Mouse (Mus musculus): ENCODE measurements around the gene Hdac9. TPM values are rescaled to one million over a fixed set of nuclear protein-coding genes. Genes with fewer than 3 reads are reported as not detected.

The Hdac9 gene
- total and polyA plus RNA-seq, 2 experiments from 2014 or later = 15.6 to 15.7 TPM

GRCm38 (mm10) chr12:34795487-34795886 lies 121.4 kb downstream of the Hdac9 start:
- H3K27ac ChIP-seq (ENCODE audit: low read depth) = no peak overlapping the region
- WGBS = 37% methylated on average over 4 of the region's 4 CpGs
- TF ChIP-seq CTCF (IDR thresholded peaks at IDR 0.05; ENCODE audit: low read depth) = no peak
- no peak for TF ChIP-seq EP300 (IDR thresholded peaks at IDR 0.05; ENCODE audit: low read depth)
- H3K4me3 ChIP-seq (ENCODE audit: low read depth, low read length) = no peak overlapping the region
- DNase-seq (ENCODE audit: low spot score) (peak; percentile 34), ATAC-seq (ENCODE audit: insufficient read depth, low read depth) (no peak)
- H3K36me3 ChIP-seq (replicated peaks; ENCODE audit: control insufficient read depth, insufficient read depth, low read length) = no peaks in the 10 kb centered on the region
- H3K27me3 ChIP-seq (ENCODE audit: control insufficient read depth, insufficient read depth, low read length) = no peaks in the 10 kb centered on the region
- H3K4me2 ChIP-seq (ENCODE audit: low read depth, low read length) = no peak overlapping the region
- H3K9me3 ChIP-seq (replicated peaks; ENCODE audit: control insufficient read depth, low read length) = no peaks in the 10 kb centered on the region
- peaks cover 28% of the 10 kb centered on the region for H3K4me1 ChIP-seq (ENCODE audit: control insufficient read depth, insufficient read depth)
- no peak overlapping the region for H3K9ac ChIP-seq (replicated peaks; ENCODE audit: low read depth, low read length)

GRCm38 (mm10) chr12:34792113-34792452 lies 124.8 kb downstream of the Hdac9 start:
- peak overlapping the region; percentile 38; the same call in 1 of the 2 replicates for H3K27ac ChIP-seq (ENCODE audit: low read depth)
- H3K4me3 ChIP-seq (ENCODE audit: low read depth, low read length) = 0 out of 2 replicates have a peak overlapping the region, but pooled peaks have one; percentile 3
- peak overlapping the region; percentile 38 for H3K4me2 ChIP-seq (ENCODE audit: low read depth, low read length)
- no peak for TF ChIP-seq EP300 (IDR thresholded peaks at IDR 0.05; ENCODE audit: low read depth)
- no peak for TF ChIP-seq CTCF (IDR thresholded peaks at IDR 0.05; ENCODE audit: low read depth)
- peaks cover 22% of the 10 kb centered on the region for H3K4me1 ChIP-seq (ENCODE audit: control insufficient read depth, insufficient read depth)
- peak; percentile 56 for DNase-seq (ENCODE audit: low spot score)
- H3K9ac ChIP-seq (replicated peaks; ENCODE audit: low read depth, low read length) = no peak overlapping the region
- no peaks in the 10 kb centered on the region for H3K27me3 ChIP-seq (ENCODE audit: control insufficient read depth, insufficient read depth, low read length)
- no peaks in the 10 kb centered on the region for H3K9me3 ChIP-seq (replicated peaks; ENCODE audit: control insufficient read depth, low read length)
- WGBS = 18% methylated on average over 3 of the region's 3 CpGs
- peak; percentile 55; the same call in 1 of the 2 replicates for ATAC-seq (ENCODE audit: insufficient read depth, low read depth)
- no peaks in the 10 kb centered on the region for H3K36me3 ChIP-seq (replicated peaks; ENCODE audit: control insufficient read depth, insufficient read depth, low read length)

GRCm38 (mm10) chr12:34791213-34792112 lies 125.4 kb downstream of the Hdac9 start:
- no peaks in the 10 kb centered on the region for H3K9me3 ChIP-seq (replicated peaks; ENCODE audit: control insufficient read depth, low read length)
- WGBS = 83% methylated on average over 10 of the region's 10 CpGs

GRCm38 (mm10) chr12:34789031-34789982 lies 127.6 kb downstream of the Hdac9 start:
- H3K27ac ChIP-seq (ENCODE audit: low read depth) = no peak overlapping the region
- no peaks in the 10 kb centered on the region for H3K27me3 ChIP-seq (ENCODE audit: control insufficient read depth, insufficient read depth, low read length)
- no peaks in the 10 kb centered on the region for H3K36me3 ChIP-seq (replicated peaks; ENCODE audit: control insufficient read depth, insufficient read depth, low read length)
- no peak overlapping the region for H3K9ac ChIP-seq (replicated peaks; ENCODE audit: low read depth, low read length)
- 75% methylated on average over 10 of the region's 10 CpGs for WGBS
- DNase-seq (ENCODE audit: low spot score) = no peak
- H3K4me2 ChIP-seq (ENCODE audit: low read depth, low read length) = no peak overlapping the region
- TF ChIP-seq EP300 (IDR thresholded peaks at IDR 0.05; ENCODE audit: low read depth) (no peak), CTCF (IDR thresholded peaks at IDR 0.05; ENCODE audit: low read depth) (no peak)
- ATAC-seq (ENCODE audit: insufficient read depth, low read depth) = no peak
- no peaks in the 10 kb centered on the region for H3K9me3 ChIP-seq (replicated peaks; ENCODE audit: control insufficient read depth, low read length)
- peaks cover 9% of the 10 kb centered on the region; the same call in 1 of the 2 replicates for H3K4me1 ChIP-seq (ENCODE audit: control insufficient read depth, insufficient read depth)
- H3K4me3 ChIP-seq (ENCODE audit: low read depth, low read length) = no peak overlapping the region

More at GRCm38 (mm10) chr12:34791213-34792112, 125.4 kb downstream of the Hdac9 start:
- H3K4me2 ChIP-seq (ENCODE audit: low read depth, low read length) = peak overlapping the region; percentile 38; the same call in 1 of the 2 replicates
- H3K27me3 ChIP-seq (ENCODE audit: control insufficient read depth, insufficient read depth, low read length) = no peaks in the 10 kb centered on the region
- H3K9ac ChIP-seq (replicated peaks; ENCODE audit: low read depth, low read length) = no peak overlapping the region
- no peak for ATAC-seq (ENCODE audit: insufficient read depth, low read depth)
- no peaks in the 10 kb centered on the region for H3K36me3 ChIP-seq (replicated peaks; ENCODE audit: control insufficient read depth, insufficient read depth, low read length)
- H3K4me1 ChIP-seq (ENCODE audit: control insufficient read depth, insufficient read depth) = peaks cover 19% of the 10 kb centered on the region; the same call in 1 of the 2 replicates
- no peak for DNase-seq (ENCODE audit: low spot score)
- 0 out of 2 replicates have a peak overlapping the region, but pooled peaks have one; percentile 38 for H3K27ac ChIP-seq (ENCODE audit: low read depth)
- TF ChIP-seq EP300 (IDR thresholded peaks at IDR 0.05; ENCODE audit: low read depth) (no peak), CTCF (IDR thresholded peaks at IDR 0.05; ENCODE audit: low read depth) (no peak)
- H3K4me3 ChIP-seq (ENCODE audit: low read depth, low read length) = no peak overlapping the region

GRCm38 (mm10) chr12:34787380-34787779 lies 129.5 kb downstream of the Hdac9 start:
- H3K4me1 ChIP-seq (ENCODE audit: control insufficient read depth, insufficient read depth) = peaks cover 12% of the 10 kb centered on the region; the same call in 1 of the 2 replicates
- no peak overlapping the region for H3K27ac ChIP-seq (ENCODE audit: low read depth)
- no peaks in the 10 kb centered on the region for H3K36me3 ChIP-seq (replicated peaks; ENCODE audit: control insufficient read depth, insufficient read depth, low read length)
- no peak overlapping the region for H3K4me2 ChIP-seq (ENCODE audit: low read depth, low read length)
- DNase-seq (ENCODE audit: low spot score) = no peak
- H3K9ac ChIP-seq (replicated peaks; ENCODE audit: low read depth, low read length) = no peak overlapping the region
- no peaks in the 10 kb centered on the region for H3K9me3 ChIP-seq (replicated peaks; ENCODE audit: control insufficient read depth, low read length)
- ATAC-seq (ENCODE audit: insufficient read depth, low read depth) = no peak
- H3K4me3 ChIP-seq (ENCODE audit: low read depth, low read length) = no peak overlapping the region
- TF ChIP-seq EP300 (IDR thresholded peaks at IDR 0.05; ENCODE audit: low read depth) = no peak
- TF ChIP-seq CTCF (IDR thresholded peaks at IDR 0.05; ENCODE audit: low read depth) = no peak
- no peaks in the 10 kb centered on the region for H3K27me3 ChIP-seq (ENCODE audit: control insufficient read depth, insufficient read depth, low read length)
